Mouse (Mus musculus) myocyte (in vitro differentiated cells): Measurements from ENCODE around the gene Cd2bp2.
A peak's percentile ranks its signal among the peaks of the same experiment; 100 is the strongest.

Experiments used
- CEBPB ChIP-seq: IDR thresholded peaks from 2 replicates; pipeline ENCODE4 v1.6.1; 2011; ENCODE audit warnings: mild to moderate bottlenecking, moderate library complexity; ENCODE audit not compliant: poor library complexity, insufficient read depth, severe bottlenecking
- POLR2A ChIP-seq: IDR thresholded peaks from one replicate; pipeline ENCODE4 v1.6.1; 2011; ENCODE audit warnings: low read depth, mild to moderate bottlenecking, control low read depth, moderate library complexity; ENCODE audit not compliant: insufficient read length
- POLR2AphosphoS2 ChIP-seq: IDR thresholded peaks from one replicate; pipeline ENCODE4 v1.6.1; 2011; ENCODE audit warnings: low read depth, control low read depth; ENCODE audit not compliant: insufficient read length
- TCF12 ChIP-seq: IDR thresholded peaks from one replicate; pipeline ENCODE4 v1.6.1; 2011; ENCODE audit warnings: mild to moderate bottlenecking, control low read depth; ENCODE audit not compliant: poor library complexity, insufficient read depth, severe bottlenecking
- USF1 ChIP-seq: IDR thresholded peaks from one replicate; pipeline ENCODE4 v1.6.1; 2011; ENCODE audit warnings: low read depth, mild to moderate bottlenecking, control low read depth, moderate library complexity

DNA sequence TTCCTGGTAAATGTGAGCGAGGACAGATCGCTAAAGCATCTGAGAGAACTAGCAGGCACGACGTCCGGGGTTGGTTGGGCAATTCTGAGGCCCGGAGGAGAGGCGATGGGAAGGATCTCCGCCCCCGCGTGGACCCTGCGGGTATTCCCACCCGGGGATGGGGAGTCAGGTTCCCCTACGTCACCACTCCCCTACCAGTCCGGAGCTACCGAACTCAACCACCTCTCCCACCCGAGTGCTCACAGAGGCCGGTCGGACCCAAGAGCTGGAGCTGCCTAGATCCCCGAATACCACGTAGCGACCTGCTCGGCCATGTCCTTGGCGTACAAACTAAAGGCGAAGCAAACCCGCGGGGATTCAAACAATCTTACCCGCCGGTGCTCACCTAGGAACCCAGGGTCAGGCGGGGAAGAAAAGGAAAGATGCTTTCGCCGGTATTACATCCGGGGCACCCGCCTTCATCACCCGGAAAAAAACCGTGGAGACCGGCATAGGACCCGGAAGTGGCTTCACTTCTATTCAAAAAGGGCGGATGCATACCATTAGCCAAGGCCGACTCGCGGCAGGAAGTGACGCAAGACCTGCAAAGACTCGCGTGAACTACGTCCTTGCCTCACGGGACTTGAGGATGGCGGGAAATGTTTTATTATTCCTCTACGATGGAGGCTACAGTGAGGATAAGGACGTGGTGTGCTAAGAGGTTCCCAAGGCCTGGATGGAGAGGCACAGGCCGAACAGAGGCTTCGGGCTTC lies at the start of gene Cd2bp2:
- peak; percentile 58 for TF ChIP-seq POLR2A
- peak; percentile 99 for TF ChIP-seq POLR2AphosphoS2
- TF ChIP-seq TCF12 = no peak
- peak; percentile 10 for TF ChIP-seq USF1
- peak; percentile 64; the same call in 1 of the 2 replicates for TF ChIP-seq CEBPB
